Mouse (Mus musculus): ENCODE measurements at regions not wholly inside any gene's neighbourhood (a gene's known extent, or its start where the extent isn't known, plus 50 kb on each side); places are given as distances from the start of the nearest gene placed in this dataset.

DNA sequence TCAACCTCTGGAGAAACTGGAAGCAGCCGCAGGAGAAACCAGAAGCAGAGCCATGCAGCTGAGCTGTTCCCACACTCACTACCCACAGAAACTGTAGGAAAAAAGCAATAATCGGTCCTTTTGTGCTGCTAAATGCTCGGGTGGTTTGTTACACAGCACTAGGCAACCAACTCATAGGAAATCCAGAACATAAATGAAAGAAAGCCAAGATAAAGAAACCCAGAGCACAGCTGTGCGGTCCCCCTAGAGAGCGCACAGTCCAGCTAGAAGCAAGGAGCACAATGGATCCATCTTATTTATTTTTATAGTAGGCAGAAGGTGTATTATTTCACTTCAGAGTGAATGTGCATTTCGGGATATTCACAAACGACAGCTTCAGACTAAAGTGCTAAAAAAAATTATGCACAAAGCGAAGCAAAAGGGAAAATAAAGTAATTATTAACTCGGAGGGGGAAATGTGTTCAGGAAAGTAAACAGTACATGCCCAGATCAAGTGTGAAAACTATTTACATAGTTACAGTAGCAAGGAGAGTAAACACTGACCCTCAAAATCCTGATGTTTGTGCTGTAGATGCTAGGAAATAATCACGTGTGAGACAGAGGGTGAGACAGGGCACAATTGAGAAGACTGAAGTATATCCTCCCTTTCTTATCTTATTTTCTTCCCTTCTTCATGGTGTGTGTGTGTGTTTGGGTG is 204.4 kb upstream of the Noct start:
- no peak for DNase-seq (ENCODE audit: low spot score)

DNA sequence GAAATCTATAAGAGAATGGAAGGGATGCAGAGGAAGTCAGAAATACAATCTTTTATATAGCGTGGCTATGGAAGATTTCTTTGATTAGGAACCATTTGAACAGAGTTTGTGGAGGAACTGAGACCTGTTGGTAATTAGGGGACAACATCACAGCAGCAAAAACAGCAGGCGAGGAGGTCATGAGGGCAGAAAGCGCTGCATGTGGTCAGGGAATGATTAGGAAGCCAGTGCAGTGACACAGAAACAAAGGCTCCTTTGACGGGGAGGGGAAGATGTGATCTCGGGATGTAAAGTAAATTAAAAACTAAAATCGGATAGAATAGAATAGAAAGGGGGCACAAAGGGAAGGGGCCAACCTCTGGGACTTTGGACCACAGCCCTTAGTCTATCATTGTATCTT is 199.6 kb upstream of the Noct start:
- DNase-seq (ENCODE audit: low spot score): peak; percentile 32

DNA sequence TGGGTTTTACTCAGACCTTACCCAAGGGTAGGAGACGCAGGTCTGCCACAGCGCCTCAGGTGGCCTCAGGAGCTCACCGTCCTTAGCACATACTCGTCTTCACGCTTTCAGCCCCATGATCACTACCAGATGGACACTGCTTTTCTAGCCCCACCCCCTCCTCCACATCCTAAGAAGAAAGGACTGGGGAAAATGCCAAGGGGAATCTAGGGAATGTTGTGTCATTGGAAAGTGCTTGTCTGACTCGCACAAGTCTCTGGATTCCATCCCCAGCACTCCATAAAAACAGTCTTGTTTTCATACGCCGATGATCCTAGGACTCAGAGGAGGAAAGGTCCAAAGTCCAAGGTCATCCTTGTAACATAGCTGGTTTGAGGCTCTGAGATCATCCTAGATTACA is 192.4 kb upstream of the Noct start:
- no peak for DNase-seq (ENCODE audit: low spot score)

DNA sequence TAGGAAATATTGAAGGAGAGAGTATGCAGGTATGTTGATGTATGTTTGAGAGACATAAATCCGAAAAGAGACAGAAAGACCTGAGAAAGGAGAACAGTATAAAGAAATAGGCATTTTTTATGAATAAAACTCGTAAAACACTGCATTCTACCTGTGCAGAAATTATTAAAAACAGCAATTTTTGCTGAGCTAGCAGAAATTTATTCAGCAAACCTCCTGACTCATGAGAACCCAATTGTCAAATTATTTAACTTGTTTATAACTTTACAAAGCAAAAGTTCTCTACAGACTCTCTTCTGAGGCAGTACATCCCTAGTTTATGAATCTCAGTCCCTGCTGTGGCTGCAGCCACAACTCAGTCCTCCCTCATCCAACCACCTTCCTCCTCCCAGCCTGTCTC is 191.0 kb upstream of the Noct start:
- no peak for DNase-seq (ENCODE audit: low spot score)

DNA sequence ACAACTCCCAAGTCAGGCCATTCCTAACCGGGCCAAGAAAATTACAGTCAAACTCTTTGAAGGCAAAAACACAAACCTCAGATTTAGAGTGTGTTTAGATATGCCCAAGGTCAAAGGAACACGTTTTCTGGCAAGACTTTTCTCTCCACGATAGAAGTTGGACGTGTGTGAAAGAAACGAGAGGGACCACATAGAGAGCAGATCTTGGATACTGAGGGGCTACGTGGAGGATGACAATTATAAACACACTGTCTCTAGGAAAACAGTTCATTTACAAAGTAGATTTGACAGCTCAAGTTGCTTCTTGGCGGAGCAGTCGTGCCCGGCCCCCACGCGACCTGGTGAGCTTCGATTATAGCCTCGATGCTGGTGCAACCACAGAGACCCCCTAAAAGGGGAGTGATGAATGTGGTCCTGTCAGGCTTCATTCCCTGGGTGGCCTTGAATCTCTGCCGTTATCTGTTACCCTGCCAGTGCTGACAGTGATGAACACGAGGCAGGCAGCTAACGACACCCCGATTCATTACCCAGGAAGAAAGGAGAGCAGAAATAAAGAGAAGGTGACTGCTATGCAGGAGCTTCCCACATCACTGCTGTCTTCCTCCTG is 187.4 kb upstream of the Noct start:
- DNase-seq (ENCODE audit: low spot score): peak; percentile 13

DNA sequence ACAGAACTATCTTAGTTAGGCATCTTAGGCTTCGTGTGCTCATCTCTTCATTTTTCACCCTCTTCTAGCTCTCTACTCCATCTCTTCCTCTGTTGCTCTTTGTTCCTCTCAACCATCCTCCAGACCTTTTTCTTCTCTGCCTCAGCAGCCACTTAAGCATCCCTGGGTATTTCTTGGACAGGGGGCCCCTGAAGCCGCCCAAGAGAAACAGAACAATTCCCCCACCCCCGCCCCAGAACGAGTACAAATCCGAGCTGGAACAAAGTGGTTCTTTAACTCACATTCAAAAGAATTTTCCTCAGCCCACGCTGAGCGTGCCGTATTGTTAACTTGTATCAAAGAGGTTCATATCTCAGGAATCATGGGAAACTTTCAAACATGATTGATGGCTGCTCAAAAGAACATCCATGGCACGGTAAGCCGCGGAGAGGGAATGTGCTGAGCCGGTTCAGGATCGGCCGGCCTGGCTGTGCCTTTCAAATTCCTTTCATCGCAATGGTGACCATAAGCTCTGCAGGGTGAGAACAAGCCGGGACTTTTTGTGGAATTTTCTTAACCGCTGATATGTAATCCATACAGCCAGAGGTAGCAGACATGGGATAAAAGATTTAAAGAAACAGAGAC is 181.9 kb upstream of the Noct start:
- no peak for DNase-seq (ENCODE audit: low spot score)

DNA sequence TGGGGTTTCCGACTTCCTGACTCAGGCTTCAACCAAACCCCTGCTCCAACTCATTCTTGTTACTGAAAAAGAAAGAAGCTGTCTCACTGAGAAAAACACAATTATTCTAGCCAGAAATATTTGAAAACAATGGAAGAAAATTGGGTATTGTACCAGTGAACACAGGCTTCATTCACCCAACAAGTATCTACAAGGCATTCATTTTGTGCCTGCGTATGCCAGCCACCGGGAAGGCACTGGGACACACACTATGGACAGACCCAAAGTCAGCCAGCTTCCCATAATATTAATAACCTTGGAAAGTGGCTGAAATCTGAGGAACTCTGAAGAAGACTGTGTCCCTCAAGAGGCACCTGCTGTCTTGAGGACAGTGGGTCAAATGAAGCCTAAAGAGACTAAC is 175.5 kb upstream of the Noct start:
- DNase-seq (ENCODE audit: low spot score): no peak

DNA sequence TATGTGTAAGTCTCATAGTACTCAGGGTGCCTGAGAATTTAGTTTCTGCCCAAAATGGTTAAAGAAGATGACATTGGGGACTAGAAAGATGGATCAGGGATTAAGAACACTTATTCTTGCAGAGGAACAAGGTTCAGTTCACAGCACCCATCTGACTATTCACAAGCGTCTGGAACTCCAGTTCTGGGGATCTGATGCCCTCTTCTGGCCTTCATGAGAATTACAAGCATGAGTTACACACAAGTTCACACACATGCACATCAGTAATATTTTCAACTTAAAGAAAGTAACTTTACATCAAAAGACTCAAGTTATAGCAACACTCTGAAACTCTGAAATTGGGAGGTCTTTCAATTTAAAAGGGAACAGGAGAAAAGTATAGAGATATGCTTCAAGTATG is 174.1 kb upstream of the Noct start:
- DNase-seq (ENCODE audit: low spot score): no peak

DNA sequence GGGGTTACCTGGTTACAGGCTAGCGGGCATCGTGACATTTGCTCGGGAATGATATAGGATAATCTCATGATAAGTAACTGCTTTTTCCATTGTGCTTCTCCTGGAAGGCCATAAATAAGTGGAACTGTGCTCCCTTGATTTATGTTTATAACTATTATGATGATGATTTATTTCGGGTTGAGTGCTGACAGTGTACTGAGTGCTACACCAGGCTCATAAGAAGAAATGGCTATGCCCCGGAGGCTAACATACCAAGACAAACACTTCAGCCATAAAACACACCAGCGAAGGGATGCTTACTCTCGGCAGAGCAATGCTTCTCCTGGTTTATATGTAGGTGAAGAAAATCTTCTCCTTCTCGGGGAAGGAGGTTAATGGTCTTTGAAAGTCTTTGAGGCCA is 169.2 kb upstream of the Noct start:
- DNase-seq (ENCODE audit: low spot score): no peak

DNA sequence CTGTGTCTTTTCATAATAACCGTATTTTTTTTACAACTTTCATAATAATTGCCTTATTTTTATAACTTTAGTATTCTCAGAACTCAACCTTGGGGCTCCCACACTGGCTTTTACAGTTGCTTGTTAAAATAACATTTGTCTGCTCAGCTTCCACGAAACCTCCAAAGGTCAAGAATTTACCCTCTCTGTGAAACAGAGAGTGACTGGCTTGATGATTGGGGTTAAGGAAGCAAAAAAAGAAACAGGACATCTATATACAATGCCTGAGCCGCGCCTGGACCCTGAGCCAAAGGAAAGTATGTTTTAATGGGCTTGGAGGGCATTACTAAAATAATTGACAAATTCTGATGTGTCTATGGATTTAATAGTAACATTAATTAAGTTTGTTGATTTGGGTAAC is 160.0 kb upstream of the Noct start:
- no peak for DNase-seq (ENCODE audit: low spot score)

DNA sequence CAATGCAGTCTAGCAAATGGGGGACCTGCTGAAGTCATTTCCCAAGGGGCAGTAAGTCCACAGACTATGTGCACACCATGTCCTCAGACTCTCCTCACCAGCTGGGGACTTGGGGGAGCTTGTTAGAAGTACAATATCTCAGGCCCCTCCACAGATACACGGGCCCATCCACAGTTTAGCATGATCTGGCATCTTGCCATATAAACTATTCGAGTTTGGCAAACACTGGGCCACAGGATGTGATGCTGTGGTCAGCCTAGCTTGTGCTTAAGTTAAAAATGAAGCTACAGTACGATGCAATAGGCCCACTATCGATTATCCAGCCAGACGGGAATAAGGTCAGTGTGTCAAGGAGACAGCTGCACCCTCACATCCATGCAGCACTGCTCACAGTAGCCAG is 157.9 kb upstream of the Noct start:
- DNase-seq (ENCODE audit: low spot score): no peak

DNA sequence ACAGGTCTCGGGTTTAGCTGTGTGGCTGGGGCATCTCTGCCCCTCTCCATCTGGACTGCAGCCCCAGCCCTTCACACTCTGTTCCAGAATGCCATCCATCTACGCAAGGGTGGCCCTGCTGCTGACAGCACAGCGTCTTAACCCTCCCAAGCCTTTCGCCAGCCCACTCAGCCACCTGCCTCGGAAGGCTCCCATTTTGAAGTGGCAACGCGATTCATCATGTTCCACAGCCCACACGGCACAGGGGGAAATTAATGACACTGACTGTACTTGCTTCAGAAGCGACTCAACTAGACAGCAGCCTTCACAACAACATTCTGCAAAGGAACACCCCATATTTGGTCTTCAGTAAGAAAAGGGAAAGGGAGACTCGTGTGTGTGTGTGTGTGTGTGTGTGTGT is 151.8 kb upstream of the Noct start:
- no peak for DNase-seq (ENCODE audit: low spot score)

DNA sequence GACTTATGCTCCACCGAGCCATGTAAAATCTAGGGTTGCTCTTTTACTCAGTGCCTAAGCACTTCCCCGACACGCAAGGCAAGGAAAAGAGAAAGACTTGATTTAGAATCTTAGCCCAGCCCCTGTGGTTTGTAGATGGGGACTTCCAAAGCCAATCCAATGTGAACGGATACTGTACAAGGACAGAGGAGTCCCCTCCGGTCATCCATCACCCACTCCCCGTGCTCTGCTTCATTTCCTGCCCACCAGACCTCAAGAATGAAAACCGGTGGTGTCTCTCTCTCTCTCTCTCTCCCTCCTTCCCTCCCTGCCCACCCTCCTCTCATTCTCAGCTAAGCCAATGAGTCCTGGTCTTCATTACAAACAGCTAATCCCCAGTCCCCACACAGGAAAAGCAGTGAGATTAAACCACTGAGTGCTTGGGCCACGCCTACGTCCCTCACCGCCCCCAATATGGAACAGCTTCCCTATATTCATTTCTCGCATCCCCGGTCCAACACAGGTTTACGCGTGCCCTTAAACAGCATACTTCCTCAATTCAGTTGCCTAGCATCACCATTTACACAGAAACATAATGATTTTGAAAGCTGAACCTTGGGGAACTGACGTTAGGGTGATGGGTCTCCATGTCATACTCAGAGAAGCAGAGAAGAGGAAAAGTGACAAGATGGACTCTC is 151.1 kb upstream of the Noct start:
- DNase-seq (ENCODE audit: low spot score): no peak

DNA sequence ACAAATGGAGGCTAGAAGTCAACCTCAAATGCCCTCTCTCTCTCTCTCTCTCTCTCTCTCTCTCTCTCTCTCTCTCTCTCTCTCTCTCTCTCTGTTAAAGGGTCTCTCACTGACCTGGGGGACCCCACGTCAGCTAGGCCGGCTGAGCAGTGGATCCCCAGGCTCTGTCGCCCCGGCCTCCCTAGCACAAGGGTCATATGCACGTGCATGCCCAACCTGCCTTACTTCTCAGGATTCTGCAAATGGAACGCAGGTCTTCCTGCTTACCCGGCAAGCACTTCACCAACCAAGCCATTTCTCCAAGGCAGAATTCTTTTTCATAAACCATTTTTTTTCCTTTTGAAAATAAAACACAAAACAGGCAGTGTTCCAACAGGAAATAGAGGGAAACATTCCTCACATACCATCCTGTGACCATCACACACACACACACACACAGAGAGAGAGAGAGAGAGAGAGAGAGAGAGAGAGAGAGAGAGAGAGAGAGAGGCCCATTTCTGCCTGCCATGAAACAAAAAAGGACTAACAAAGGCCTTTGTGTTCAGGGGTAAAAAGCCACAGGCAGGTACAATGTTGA is 150.4 kb upstream of the Noct start:
- no peak for DNase-seq (ENCODE audit: low spot score)

DNA sequence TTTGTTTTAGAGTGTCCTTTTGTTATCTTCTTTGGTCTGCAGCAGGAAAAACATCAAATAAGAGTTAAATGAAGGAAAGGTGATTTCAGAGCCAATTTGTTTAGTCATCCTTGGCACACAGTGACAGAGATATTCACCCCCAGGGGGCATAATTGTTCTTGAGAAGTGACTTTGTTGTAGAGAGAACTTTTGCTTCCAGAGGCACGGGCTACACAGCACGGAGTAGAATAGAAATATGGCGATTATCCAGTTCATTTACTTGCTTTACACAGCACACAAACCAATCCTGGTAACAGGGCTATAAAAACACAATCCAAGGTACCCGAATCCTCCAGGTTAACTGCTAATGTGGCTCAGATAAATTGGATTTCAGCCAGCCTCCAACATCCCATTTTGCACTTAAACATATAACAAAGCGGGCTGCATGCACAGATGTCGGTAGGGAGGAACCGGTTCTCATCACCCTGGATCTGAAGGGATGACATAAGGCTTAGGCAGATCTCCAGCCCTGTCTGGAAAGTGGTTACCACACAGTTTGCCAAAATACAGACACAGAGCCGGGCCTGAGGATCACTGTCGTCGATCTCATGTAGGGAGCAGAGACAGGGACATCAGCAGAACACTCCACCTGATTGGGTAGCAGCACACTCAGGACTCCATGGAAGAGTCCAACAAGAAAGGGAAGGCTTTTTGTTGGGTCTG is 148.9 kb upstream of the Noct start:
- DNase-seq (ENCODE audit: low spot score): no peak

DNA sequence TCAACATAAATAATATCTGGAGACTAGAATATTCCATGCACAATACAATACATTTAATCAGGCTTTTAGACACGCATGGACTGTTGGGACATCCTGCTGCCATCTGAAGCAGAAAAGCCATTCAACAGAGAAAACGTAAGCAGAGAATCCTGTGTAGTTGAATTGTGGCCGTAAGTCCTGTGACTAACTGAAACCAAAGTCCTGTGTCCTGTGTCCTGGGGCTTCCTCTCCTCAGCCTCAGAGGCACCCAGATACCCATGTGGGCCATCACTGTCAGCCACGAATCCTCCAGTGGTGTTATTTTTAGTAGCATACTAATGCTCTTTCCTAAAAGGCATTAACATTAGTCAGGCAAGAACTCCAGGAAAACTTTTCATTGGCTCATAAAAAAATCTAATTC is 145.8 kb upstream of the Noct start:
- DNase-seq (ENCODE audit: low spot score): no peak

DNA sequence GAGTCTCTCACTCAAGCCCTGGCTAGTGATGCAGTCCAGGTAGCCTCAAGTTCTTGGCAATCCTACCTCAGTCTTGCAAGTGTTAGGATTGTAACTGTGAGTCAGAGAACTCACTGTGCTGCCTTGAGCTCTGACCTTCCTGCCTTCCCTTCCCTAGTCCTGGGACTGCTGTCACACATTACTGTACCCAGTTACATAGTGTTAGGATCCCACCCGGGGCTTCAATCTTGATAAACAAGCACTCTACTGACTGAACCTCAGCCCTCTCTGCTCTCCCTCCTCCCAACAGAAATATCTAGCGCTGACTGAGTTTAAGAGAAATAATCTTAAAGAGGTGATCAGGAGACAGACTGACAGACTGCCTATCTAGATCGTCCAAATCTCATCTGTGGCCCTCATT is 143.8 kb upstream of the Noct start:
- DNase-seq (ENCODE audit: low spot score): no peak

DNA sequence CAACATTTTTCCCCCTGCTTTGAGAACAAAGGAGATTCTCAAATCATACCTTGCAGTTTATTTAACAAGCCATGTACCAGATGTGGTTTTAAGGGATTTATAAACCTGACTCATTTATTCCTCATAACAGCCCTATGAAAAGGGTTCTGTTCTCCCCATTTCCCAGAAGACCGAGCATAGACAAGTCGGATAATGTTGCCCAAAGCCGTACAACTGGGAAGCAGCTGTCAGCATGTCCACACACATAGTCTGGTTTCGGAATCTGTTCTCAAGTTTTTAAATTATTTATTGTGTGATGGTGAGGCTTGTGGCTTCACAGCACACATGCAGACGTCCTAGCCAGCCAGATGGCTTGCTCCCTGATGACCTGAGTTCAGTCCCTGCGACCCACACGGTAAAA is 143.4 kb upstream of the Noct start:
- DNase-seq (ENCODE audit: low spot score): peak; percentile 32

DNA sequence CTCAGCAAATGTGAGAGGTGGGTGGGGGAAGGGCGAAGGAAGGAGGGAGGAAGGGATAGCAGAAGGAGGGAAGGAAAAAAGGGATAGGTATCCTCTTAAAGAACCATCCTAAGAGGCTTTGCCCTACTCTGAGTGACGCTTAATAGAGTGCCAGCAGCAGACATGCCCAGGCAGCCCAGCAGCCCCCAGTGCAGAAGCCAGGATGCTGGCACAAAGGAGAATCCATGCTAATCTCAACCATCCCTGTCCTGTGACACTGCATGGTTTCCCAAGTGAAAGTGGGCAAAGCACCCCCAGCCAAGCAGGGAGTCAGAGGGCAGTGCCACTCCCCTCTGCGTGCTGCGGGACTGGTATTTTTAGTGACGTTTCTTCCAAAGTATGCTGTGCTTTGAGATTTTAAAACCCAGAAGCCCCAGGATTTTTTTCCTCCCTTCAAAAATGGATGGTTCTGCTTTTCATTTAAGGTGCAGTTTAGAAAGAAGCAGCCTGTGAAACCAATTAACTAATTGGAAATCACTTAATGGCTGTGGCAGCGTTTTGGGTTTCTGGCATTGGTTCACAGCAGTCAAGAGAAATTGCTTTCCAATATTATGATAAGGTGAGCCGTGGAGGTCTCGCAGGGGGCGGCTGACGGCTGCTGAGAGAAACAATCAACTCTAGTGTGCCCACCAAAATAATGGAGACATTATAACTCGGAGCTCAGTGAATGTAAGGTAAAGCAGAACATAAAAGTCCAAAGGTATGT is 141.2 kb upstream of the Noct start:
- peak; percentile 43 for DNase-seq (ENCODE audit: low spot score)

DNA sequence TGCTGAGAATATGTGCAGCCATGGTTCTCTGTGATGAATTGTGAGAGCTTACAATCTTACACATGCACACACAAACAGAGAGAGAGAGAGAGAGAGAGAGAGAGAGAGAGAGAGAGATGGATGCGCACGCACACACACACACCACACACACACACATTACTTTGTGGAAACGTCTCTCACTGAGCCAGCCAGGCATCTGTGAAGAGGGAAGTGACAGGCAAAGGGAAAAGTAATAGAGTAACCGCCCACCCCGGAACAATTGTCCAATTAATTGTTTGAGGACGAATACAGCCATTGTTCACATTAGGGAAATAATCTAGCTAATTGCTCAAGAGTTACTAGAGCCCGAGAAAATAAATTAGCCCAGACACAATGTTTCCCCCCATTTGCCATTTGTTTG is 140.7 kb upstream of the Noct start:
- DNase-seq (ENCODE audit: low spot score): peak; percentile 78

DNA sequence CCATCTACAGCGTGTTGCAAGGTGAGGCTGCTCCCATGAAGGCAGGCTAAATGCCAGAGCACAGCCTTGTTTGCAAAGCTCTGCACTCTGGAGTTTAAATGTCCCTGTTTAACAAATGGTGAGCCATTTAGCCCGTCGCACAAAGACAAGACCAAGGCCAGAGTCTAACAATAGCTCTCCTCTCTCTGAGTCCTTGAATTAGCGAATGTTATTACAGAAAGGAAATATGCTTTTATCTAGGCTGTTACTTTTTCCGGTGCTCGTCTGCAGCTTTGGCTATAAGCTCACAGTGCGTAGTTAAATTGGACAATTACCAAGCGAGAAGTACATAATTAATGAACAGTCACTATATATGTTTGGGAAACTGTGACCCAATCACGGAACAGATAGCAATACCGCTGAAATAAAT is 137.8 kb upstream of the Noct start:
- DNase-seq (ENCODE audit: low spot score): no peak

DNA sequence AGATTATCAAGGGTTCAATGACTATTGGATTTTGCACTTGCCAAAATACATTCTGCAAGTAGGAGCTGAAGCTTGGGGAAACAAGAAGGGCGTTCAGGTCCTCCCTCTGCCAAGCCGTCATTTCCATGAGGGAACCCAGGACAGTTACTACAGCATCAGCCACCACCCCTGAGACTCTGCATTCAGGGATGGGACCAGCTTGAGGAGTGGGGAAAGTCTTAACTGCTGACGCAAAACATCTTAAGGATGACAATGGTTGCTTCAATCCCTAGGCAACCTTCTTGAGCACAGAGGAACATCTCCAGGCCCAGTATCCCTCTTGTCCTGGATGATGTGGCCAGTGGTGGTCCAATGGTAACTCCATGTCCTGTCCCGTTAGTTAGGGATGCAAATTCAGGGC is 137.2 kb upstream of the Noct start:
- no peak for DNase-seq (ENCODE audit: low spot score)

All from retina, embryonic 14.5 days (tissue).